11 mouse cellular contexts compared by ENCODE assay signal in genomic region chr12:6400591-6400990, GRCm38 (mm10).
"Had no signal": no experiment of that assay in that cellular context is flagged by ENCODE, and none has a peak within 500 bp of the region (broad histone marks: within the 10 kb centered on the region; RNA-seq: fewer than 3 reads in every experiment).

No protein-coding gene starts in this region.

- H3K36me3 ChIP-seq: kidney, embryonic 15.5 days; limb, embryonic 12.5 days; midbrain, embryonic 12.5 days; neural tube, embryonic 15.5 days had no signal

- H3K27me3 ChIP-seq: kidney, embryonic 15.5 days; limb, embryonic 12.5 days; midbrain, embryonic 12.5 days; neural tube, embryonic 15.5 days had no signal

- DNase-seq: kidney, postnatal 14 days; lung, adult 18-20 months; right cerebral cortex, adult 18-20 months; right cerebral cortex, postnatal 25 days; thymus, postnatal 36 days had no signal

- H3K9me3 ChIP-seq: kidney, embryonic 15.5 days; limb, embryonic 12.5 days; midbrain, embryonic 12.5 days; neural tube, embryonic 15.5 days had no signal

- H3K27ac ChIP-seq: kidney, embryonic 15.5 days; limb, embryonic 12.5 days; liver, embryonic 14.5 days; midbrain, embryonic 12.5 days; neural tube, embryonic 15.5 days had no signal

- H3K4me2 ChIP-seq: kidney, embryonic 15.5 days; limb, embryonic 12.5 days; midbrain, embryonic 12.5 days; neural tube, embryonic 15.5 days had no signal

- H3K4me3 ChIP-seq: kidney, embryonic 15.5 days; limb, embryonic 12.5 days; midbrain, embryonic 12.5 days; myocyte; neural tube, embryonic 15.5 days had no signal

- H3K4me1 ChIP-seq: kidney, embryonic 15.5 days; limb, embryonic 12.5 days; midbrain, embryonic 12.5 days; neural tube, embryonic 15.5 days had no signal

- H3K9ac ChIP-seq: kidney, embryonic 15.5 days; limb, embryonic 12.5 days; liver, embryonic 14.5 days; midbrain, embryonic 12.5 days; neural tube, embryonic 15.5 days had no signal
